In the genomic region with DNA sequence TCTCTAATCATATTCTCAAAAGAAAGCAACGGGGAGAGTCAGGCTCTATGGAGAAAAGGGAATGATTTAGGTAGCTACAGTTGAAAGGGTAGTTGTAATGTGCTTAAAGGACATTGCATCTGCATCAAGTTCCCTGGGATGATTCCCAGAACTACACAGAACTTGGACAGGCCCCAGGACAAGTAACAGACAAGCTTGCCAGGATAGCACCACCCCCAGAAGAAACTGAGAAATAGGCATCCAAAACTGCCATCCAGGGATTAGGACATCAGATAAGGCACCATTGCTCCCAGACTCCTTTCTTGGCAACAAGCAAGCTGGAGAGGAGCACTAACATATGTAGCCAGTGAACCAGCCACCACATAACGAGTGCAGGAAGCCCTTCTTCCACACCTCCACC, we compare ENCODE assay signal across 23 mouse cellular contexts. TPM values are rescaled to one million over a fixed set of nuclear protein-coding genes. Genes with fewer than 3 reads are reported as not detected.
DNase-seq lines count a peak whose midpoint lies in the region; ATAC-seq lines count a peak whose summit lies in the region.
"Had no signal": no experiment of that assay in that cellular context is flagged by ENCODE, and none has a peak within 500 bp of the region (broad histone marks: within the 10 kb centered on the region; RNA-seq: fewer than 3 reads in every experiment).

No protein-coding gene starts in this region.

- 65% methylated on average over 2 of the region's 2 CpGs for WGBS in heart, embryonic 12.5 days

- no peaks in the 10 kb centered on the region for H3K27me3 ChIP-seq in heart, embryonic 12.5 days (replicated peaks)
- H3K27me3 ChIP-seq: CH12.LX had no signal

- no peak overlapping the region for H3K4me3 ChIP-seq in heart, embryonic 12.5 days
- H3K4me3 ChIP-seq: heart, adult 2 months; layer of hippocampus, adult 2 months; midbrain, embryonic 13.5 days; neural tube, embryonic 13.5 days had no signal

- peaks cover 20% of the 10 kb centered on the region for H3K36me3 ChIP-seq in heart, embryonic 12.5 days

- H3K9ac ChIP-seq in heart, embryonic 12.5 days, result no peak overlapping the region
- H3K9ac ChIP-seq: midbrain, embryonic 13.5 days; neural tube, embryonic 13.5 days had no signal

- intact Hi-C loops in heart, postnatal 10 days (cut with DNase I), result no loop called here

- H3K9me3 ChIP-seq in heart, embryonic 12.5 days (replicated peaks), result no peaks in the 10 kb centered on the region
- H3K9me3 ChIP-seq: midbrain, embryonic 13.5 days; neural tube, embryonic 13.5 days had no signal

- peak; percentile 6 for DNase-seq in adrenal gland, postnatal 14 days
- DNase-seq in adrenal gland, adult 2 months, result no peak
- peak; percentile 23 to 33 for DNase-seq in heart, postnatal 10 days
- peak; percentile 1 for DNase-seq in 3T3-L1 (ENCODE audit: low read depth, low spot score)
- peak; percentile 31 for DNase-seq in gonadal fat pad, adult 2 months (ENCODE audit: low read depth)
- no peak for DNase-seq in thymus, adult 18-20 months
- DNase-seq: adrenal gland, postnatal 25 days; cerebellum, adult 11-12 months; cerebellum, postnatal 25 days; embryo, embryonic 11 days; kidney, adult 18-20 months; left cerebral cortex, postnatal 4 days; liver; lung, adult 18-20 months; lung, postnatal 14 days had no signal

- H3K4me1 ChIP-seq in heart, embryonic 12.5 days (replicated peaks), result no peaks in the 10 kb centered on the region
- H3K4me1 ChIP-seq: midbrain, embryonic 13.5 days; neural tube, embryonic 13.5 days had no signal

- no peak for ATAC-seq in heart, embryonic 12.5 days (ENCODE audit: insufficient number of reproducible peaks, low FRiP score)
- ATAC-seq: forebrain, embryonic 16.5 days; midbrain, embryonic 13.5 days had no signal

- H3K27ac ChIP-seq in heart, embryonic 12.5 days (ENCODE audit: poor library complexity, severe bottlenecking), result no peak overlapping the region
- H3K27ac ChIP-seq: heart, adult 2 months; kidney, postnatal 0 days; layer of hippocampus, adult 2 months; midbrain, embryonic 13.5 days; neural tube, embryonic 13.5 days had no signal

- no peak overlapping the region for H3K4me2 ChIP-seq in heart, embryonic 12.5 days
- H3K4me2 ChIP-seq: midbrain, embryonic 13.5 days; neural tube, embryonic 13.5 days had no signal

RNA-seq across cellular contexts. Expression of a gene that starts 40.8 kb away (rescaled TPM):
- total RNA-seq in adrenal gland, postnatal 14 days (2021), result 25.3 and 27.5 TPM in 2 replicates
- total RNA-seq in adrenal gland, adult 2 months (2021), result 10 to 100 TPM; 25.9 to 30.3 TPM
- 12.0 and 17.1 TPM in 2 replicates for polyA plus RNA-seq in adrenal gland, adult 2 months (2012; rRNA removed)
- total RNA-seq in heart, postnatal 10 days (2021), result 10 to 100 TPM; 18.6 to 21.6 TPM
- 26.2 and 26.9 TPM in 2 replicates for polyA plus RNA-seq in heart, embryonic 12.5 days (2016; fragmentation: Nextera tagmentation; extraction: Ambion mirVana)
- polyA plus RNA-seq in gonadal fat pad, adult 2 months (2012; rRNA removed), result 24.7 and 29.5 TPM in 2 replicates

Comparison
In these comparisons a context has a peak if more than half of its experiments do, and no peak if none do; other contexts are left out.
1. DNase-seq: peak in adrenal gland, postnatal 14 days (single experiment), heart, postnatal 10 days (2 of 2), 3T3-L1 (single experiment) and gonadal fat pad, adult 2 months (single experiment); none in adrenal gland, adult 2 months (single experiment) and thymus, adult 18-20 months (0 of 2).